Mouse (Mus musculus) limb, embryonic 14.5 days (tissue): ENCODE measurements around the gene Pitpnm2. TPM values are rescaled to one million over a fixed set of nuclear protein-coding genes. Genes with fewer than 3 reads are reported as not detected.

Experiments used
- ATAC-seq: fragments of 200-750 bp; cut with Nextera tagmentation; 2 replicates; pipeline ENCODE4 v1.8.0; 2017; ENCODE audit warnings: low read depth, moderate number of reproducible peaks, moderate TSS enrichment; ENCODE audit not compliant: low FRiP score
- DNase-seq: peaks from one replicate; pipeline ENCODE4 v3.0.0-alpha.2; 2015; ENCODE audit warnings: low spot score
- H3K27ac ChIP-seq: fragments of 300-500 bp; sonication (generic); replicated peaks from 2 replicates; pipeline ENCODE4 v1.5.1; 2014; ENCODE audit warnings: low read depth, mild to moderate bottlenecking, low read length, moderate library complexity, mixed read lengths
- H3K27me3 ChIP-seq: fragments of 300-500 bp; sonication (generic); 2 replicates; pipeline ENCODE4 v1.6.1; 2014; ENCODE audit warnings: low read length, mixed read lengths; ENCODE audit not compliant: control insufficient read depth, insufficient read depth
- H3K36me3 ChIP-seq: fragments of 300-500 bp; sonication (generic); 2 replicates; pipeline ENCODE4 v1.6.1; 2014; ENCODE audit warnings: mild to moderate bottlenecking, low read length, moderate library complexity, mixed read lengths; ENCODE audit not compliant: control insufficient read depth, insufficient read depth
- H3K4me1 ChIP-seq: fragments of 300-500 bp; sonication (generic); 2 replicates; pipeline ENCODE4 v1.6.1; 2014; ENCODE audit warnings: antibody characterized with exemption, low read length, mixed read lengths; ENCODE audit not compliant: control insufficient read depth, insufficient read depth
- H3K4me2 ChIP-seq: fragments of 300-500 bp; sonication (generic); replicated peaks from 2 replicates; pipeline ENCODE4 v1.6.1; 2014; ENCODE audit warnings: low read depth, mild to moderate bottlenecking, low read length, moderate library complexity; ENCODE audit not compliant: severe bottlenecking
- H3K4me3 ChIP-seq: fragments of 300-500 bp; sonication (generic); replicated peaks from 2 replicates; pipeline ENCODE4 v1.5.1; 2014; ENCODE audit warnings: low read length
- H3K9ac ChIP-seq: fragments of 300-500 bp; sonication (generic); 2 replicates; pipeline ENCODE4 v1.6.1; 2014; ENCODE audit warnings: mild to moderate bottlenecking, low read depth, low read length, moderate library complexity; ENCODE audit not compliant: severe bottlenecking
- H3K9me3 ChIP-seq: fragments of 300-500 bp; sonication (generic); 2 replicates; pipeline ENCODE4 v1.6.1; 2016; ENCODE audit warnings: low read length; ENCODE audit not compliant: control insufficient read depth
- POLR2A ChIP-seq: fragments of 200-500 bp; IDR thresholded peaks from 2 replicates; pipeline ENCODE4 v1.8.0; 2012; ENCODE audit warnings: inconsistent platforms, mild to moderate bottlenecking, moderate library complexity, borderline replicate concordance; ENCODE audit not compliant: insufficient read depth, insufficient read length; ENCODE audit errors: extremely low read depth
- WGBS: fragments of 180-500 bp; shearing (Covaris S2); extraction: QIAGEN DNeasy Blood & Tissue Kit; methylation state at CpG from one replicate; pipeline ENCODE4 v1.1.7; 2014; 5-methylcytosine and 5-hydroxymethylcytosine counted together
- polyA plus RNA-seq, 2 experiments: library from polyadenylated mRNA; depleted of rRNA in 1 of 2; stranded (reverse) in 1 of 2; unstranded in 1 of 2; fragments of >200 nt; fragmentation: Nextera tagmentation in 1 of 2; extraction: Ambion mirVana in 1 of 2; gene quantifications; 2 replicates each; pipeline versions ENCODE4 v1.2.1 to v1.2.3; 2012 to 2014

The Pitpnm2 gene
- polyA plus RNA-seq, 2 experiments, result 8.2 to 37.1 TPM

DNA sequence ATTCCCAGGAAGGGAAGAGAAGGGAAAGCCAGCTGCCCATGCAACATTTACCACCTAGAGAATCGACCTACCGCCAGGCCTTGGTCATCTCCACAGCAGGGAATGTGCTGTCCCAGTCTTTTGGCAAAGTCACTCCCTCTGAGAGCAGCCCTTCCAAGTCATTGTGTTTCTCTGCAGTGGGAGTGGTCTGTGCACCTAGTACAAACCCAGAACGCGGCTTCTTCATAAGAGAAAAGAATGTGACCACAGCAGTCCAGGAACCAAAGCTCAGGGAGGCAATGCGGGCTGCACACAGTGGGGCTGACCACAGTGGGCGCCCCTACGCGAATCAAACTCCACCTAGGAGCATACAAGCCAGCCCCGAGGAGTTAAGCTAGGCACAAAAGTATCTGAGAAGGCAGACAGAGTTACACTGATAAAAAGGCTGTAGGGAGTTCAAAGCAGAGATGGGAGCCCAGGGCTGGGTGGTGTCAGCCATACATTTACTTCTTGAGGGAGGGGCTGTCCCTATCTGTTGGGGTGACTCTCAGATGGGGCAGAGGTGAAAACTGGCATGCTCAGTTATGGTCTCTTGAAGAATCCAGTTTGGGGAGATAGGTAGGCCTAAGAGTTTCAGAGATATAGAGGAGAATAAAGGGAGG lies 1.5 kb downstream of the Pitpnm2 start:
- ATAC-seq, result no peak
- peak overlapping the region; percentile 67 for H3K4me3 ChIP-seq
- no peak overlapping the region for H3K27ac ChIP-seq
- 52% methylated on average over 9 of the region's 9 CpGs for WGBS
- H3K9me3 ChIP-seq, result no peaks in the 10 kb centered on the region
- H3K27me3 ChIP-seq, result no peaks in the 10 kb centered on the region
- DNase-seq, result no peak
- H3K36me3 ChIP-seq, result peaks cover 11% of the 10 kb centered on the region; the same call in 1 of the 2 replicates
- no peak for TF ChIP-seq POLR2A
- H3K4me1 ChIP-seq, result peaks cover 7% of the 10 kb centered on the region
- peak overlapping the region; percentile 92 for H3K4me2 ChIP-seq
- H3K9ac ChIP-seq, result no peak overlapping the region

DNA sequence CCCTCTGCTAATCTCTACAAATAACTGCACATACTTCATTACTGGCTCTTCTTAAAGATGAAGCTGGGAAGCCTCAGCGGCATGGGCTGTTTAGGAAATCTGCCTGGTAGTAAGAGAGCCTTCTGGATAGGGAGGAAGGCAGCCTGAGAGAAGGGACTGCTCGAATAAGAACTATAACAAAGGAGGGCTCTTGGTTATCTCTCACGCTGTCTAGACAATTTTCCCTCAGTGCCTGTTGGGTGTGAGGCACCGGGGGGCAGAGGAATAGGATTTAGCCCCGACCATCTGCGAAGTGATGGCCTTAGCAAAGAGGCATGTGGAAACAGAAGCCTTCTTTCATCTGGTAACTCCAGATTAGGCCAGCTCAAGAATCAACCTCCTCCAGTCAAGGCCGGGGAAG lies 2.3 kb downstream of the Pitpnm2 start:
- Histone ChIP-seq H3K27ac (no peak overlapping the region), H3K4me1 (peaks cover 7% of the 10 kb centered on the region), H3K9me3 (no peaks in the 10 kb centered on the region), H3K4me2 (no peak overlapping the region), H3K9ac (no peak overlapping the region), H3K36me3 (peaks cover 14% of the 10 kb centered on the region), H3K4me3 (no peak overlapping the region), H3K27me3 (no peaks in the 10 kb centered on the region)
- TF ChIP-seq POLR2A, result no peak
- DNase-seq, result no peak
- no peak for ATAC-seq
- 52% methylated on average over 7 of the region's 7 CpGs for WGBS

DNA sequence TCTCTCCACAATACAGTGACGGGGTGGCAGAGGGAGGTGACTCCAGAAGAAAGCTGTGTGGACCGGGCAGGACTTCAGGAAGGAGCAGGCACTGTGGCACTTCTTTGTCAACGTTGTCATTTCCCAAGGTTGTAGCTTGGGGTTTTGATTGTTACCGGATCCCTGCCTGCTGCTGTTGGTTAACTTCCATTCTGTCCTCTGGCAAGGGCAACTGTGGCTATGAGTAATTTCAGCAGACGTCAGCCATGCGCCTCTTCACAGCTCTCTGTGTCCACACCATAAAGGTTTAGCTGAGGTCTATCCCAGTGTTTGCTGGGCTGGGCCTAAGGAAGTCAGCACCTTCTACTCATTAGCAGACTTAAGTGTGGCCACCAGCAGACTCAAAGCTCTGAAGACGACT lies 4.7 kb downstream of the Pitpnm2 start:
- peaks cover 22% of the 10 kb centered on the region for H3K4me1 ChIP-seq
- DNase-seq (no peak), ATAC-seq (no peak)
- no peaks in the 10 kb centered on the region for H3K9me3 ChIP-seq
- no peaks in the 10 kb centered on the region for H3K27me3 ChIP-seq
- no peak overlapping the region for H3K9ac ChIP-seq
- H3K36me3 ChIP-seq, result peaks cover 14% of the 10 kb centered on the region
- no peak overlapping the region for H3K4me2 ChIP-seq
- no peak for TF ChIP-seq POLR2A
- H3K27ac ChIP-seq, result no peak overlapping the region
- WGBS, result 94% methylated on average over 7 of the region's 7 CpGs
- no peak overlapping the region for H3K4me3 ChIP-seq

DNA sequence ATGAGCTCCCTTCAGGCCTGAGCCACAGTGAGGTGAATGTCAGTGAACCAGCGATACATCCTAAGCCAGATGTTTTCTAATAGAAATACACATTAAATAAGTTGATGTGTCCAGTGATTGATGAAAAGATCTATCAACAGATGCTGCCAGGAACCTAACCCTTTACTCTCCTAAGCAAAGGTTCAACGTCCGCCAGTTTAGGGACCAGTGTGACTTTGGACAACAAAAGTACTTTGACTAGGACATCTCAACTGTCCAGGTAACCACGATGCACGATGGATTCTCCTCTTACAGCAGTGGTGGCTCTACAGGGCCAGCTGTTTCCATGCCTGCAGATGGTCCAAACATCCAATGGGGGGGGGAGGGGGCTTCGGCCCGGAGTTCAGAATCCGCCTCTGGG lies 5.1 kb downstream of the Pitpnm2 start:
- H3K27me3 ChIP-seq, result no peaks in the 10 kb centered on the region
- no peak overlapping the region for H3K27ac ChIP-seq
- ATAC-seq (no peak), DNase-seq (no peak)
- no peaks in the 10 kb centered on the region for H3K9me3 ChIP-seq
- H3K9ac ChIP-seq, result no peak overlapping the region
- 94% methylated on average over 8 of the region's 8 CpGs for WGBS
- no peak for TF ChIP-seq POLR2A
- no peak overlapping the region for H3K4me3 ChIP-seq
- peaks cover 22% of the 10 kb centered on the region for H3K4me1 ChIP-seq
- peaks cover 14% of the 10 kb centered on the region for H3K36me3 ChIP-seq
- H3K4me2 ChIP-seq, result no peak overlapping the region

- Histone ChIP-seq H3K4me2 (no peak overlapping the region), H3K4me1 (peaks cover 19% of the 10 kb centered on the region), H3K27ac (no peak overlapping the region), H3K9me3 (no peaks in the 10 kb centered on the region), H3K36me3 (peaks cover 14% of the 10 kb centered on the region), H3K9ac (no peak overlapping the region), H3K4me3 (no peak overlapping the region), H3K27me3 (no peaks in the 10 kb centered on the region)
- ATAC-seq (no peak), DNase-seq (no peak)
- TF ChIP-seq POLR2A, result no peak
- 88% methylated on average over 9 of the region's 9 CpGs for WGBS
These were observed 6.2 kb downstream of the Pitpnm2 start for GRCm38 (mm10) chr5:124243236-124243901.
